Mouse (Mus musculus) left cerebral cortex, postnatal 14 days (tissue): ENCODE results near the gene Fkbp11. TPM values are rescaled to one million over a fixed set of nuclear protein-coding genes. Genes with fewer than 3 reads are reported as not detected.

Experiments
- DNase-seq, 2 experiments: peaks; one replicate each; pipeline ENCODE4 v3.0.0; 2021 to 2022; ENCODE audit warnings: low spot score in 2 of 2, mixed read lengths in 1 of 2
- intact Hi-C: fragments of 180-260 bp; cut with DNase I; formaldehyde crosslinking; loops from one replicate; pipeline ENCODE4 v1.15.1; 2025
- long read RNA-seq, 2 experiments: library from polyadenylated mRNA; stranded (forward); transcript quantifications; one replicate each; pipeline ENCODE4 v2.0.0; 2021
- total RNA-seq, 2 experiments: library from RNA; stranded (reverse); gene quantifications; 2 replicates each; pipeline ENCODE4 v1.2.3; 2021

Gene Fkbp11
- total RNA-seq = 1 to 10 TPM; 2.7 to 3.4 TPM
- long read RNA-seq, experiment 1 = 0 reads
- long read RNA-seq, experiment 2, partial matches to known transcripts = 0 of 1 reads
- long read RNA-seq, experiment 2, other reads (novel, unspliced or antisense) = 0 of 1 reads

DNA sequence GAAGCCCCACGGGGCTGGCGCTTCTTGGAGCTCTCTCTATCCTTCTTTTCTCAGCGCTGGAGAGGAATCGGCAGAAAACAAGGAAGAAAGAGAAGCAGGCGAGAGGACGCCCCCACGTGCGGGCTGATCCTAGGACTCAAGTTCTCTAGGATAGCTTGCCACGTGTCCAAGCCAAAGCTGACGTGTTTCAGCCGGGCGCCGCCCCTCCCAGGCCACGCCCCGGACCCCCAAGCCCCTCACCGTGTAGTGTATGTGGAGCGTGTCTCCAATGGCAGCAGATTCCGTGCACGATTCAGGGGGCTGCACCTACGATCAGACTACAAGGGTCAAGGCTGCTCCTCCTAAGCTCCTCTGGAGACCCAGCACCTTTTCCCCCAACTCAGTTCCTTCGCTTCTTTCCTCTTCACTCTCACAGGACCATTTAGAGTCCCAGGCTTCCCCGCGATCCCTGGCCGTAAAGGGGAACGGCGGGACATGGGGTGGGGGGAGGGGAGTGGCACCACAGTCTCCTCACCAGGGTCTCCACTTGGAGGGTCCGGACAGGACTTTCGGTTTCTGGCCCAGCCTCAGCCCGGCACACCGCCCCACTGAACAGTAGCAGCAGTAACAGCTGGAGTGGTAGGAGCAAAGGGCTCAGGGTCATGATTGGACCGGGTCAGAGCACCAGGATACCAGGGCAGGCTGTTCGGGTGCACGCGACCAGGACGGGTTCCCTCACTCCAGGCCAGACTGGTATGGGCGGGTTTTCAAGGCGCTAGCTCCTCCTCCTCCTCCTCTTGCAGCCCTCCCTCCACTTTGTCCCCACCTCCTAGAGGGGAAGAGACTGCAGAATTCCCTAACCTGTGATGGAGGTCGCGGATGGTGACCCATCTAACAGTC lies at the start of gene Fkbp11:
Gene Fkbp11 (minus strand): TSS at position 756 of the 879 bp plus-strand sequence.
- DNase-seq = peak in 1 of 2 experiments; percentile 44
- intact Hi-C loops = no loop called here

DNA sequence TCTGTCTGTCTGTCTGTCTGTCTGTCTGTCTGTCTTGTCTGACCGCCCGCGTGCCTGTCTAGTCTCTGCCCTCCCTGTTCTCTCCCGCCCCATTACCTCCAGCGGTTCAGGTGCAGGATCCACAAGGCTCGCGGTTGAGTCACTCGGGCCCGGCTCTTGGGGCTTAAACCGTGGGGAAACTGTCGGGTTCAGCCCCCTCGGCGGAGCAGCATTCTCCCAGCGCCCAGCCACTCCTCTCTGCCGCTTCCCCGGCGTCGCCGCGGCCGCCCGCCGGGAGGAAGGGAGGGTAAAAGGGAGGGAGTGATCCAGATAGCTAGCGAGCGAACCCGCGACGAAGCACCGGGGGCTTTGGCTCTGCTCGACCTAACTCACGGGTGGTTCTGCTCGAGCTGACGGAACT lies 49.8 kb upstream of the Fkbp11 start, which contains the start of gene Wnt10b:
Gene Wnt10b (minus strand): TSS at position 389 of the 400 bp plus-strand sequence.
- intact Hi-C loops = no loop called here
- DNase-seq = no peak

- no peak for DNase-seq
- intact Hi-C loops = no loop called here
Measured at GRCm38 (mm10) chr15:98777005-98777616, 49.1 kb upstream of the Fkbp11 start.

DNA sequence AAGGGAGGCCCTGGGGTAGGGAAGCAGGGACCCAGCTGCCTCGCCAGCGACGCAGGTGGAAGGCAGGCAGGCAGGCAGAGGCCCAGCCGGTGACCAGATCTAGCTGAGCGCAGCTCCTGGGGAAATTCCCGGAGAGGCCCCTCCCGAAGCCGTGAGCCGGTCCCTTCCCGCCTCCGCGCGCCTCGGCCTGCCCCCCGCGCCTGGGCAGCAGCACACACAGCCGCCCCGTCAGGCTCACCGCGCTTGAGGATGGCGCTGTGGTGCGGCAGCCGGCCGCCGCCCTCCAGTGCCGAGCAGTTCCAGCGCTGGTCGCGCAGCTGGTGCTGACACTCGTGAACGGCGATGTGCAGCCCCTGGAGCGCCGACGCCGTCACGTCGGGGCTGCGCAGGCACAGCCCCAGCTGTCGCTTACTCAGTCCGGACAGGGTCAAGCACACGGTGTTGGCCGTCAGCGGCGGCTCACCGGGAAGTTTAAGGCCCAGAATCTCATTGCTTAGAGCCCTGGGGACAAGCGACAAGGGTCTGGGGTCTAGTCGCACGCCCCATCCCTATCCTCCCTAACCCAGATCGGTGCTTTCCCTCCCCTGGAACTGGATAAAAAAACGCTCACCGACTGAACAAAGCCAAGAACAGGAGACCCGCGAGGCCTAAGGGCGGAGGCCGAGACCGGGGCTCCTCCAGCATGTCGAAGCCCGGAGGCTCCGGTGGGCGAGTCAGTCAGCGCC lies 48.4 kb upstream of the Fkbp11 start:
- intact Hi-C loops = no loop called here
- no peak for DNase-seq

- intact Hi-C loops = no loop called here
Measured at GRCm38 (mm10) chr15:98775533-98775932, 47.5 kb upstream of the Fkbp11 start.

DNA sequence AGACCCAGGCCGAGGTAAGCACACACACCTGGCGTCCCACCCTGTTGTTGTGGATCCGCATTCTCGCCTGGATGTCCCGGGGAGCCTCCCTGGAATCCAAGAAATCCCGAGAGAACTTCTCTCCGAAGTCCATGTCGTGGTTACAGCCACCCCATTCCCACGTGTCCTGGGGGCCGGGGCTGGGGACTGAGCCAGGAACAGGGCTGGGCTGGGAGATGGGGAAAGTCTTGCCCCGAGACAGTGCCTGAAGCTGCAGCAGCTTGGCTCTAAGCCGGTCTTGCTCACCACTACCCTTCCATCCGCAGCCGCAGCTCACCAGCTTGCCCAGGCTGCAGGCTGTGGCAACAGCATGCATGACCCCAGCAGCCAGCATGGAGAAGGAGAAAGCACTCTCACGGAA lies 46.1 kb upstream of the Fkbp11 start:
- intact Hi-C loops = no loop called here
- no peak for DNase-seq

More at GRCm38 (mm10) chr15:98775533-98775932, 47.5 kb upstream of the Fkbp11 start:
- no peak for DNase-seq

DNA sequence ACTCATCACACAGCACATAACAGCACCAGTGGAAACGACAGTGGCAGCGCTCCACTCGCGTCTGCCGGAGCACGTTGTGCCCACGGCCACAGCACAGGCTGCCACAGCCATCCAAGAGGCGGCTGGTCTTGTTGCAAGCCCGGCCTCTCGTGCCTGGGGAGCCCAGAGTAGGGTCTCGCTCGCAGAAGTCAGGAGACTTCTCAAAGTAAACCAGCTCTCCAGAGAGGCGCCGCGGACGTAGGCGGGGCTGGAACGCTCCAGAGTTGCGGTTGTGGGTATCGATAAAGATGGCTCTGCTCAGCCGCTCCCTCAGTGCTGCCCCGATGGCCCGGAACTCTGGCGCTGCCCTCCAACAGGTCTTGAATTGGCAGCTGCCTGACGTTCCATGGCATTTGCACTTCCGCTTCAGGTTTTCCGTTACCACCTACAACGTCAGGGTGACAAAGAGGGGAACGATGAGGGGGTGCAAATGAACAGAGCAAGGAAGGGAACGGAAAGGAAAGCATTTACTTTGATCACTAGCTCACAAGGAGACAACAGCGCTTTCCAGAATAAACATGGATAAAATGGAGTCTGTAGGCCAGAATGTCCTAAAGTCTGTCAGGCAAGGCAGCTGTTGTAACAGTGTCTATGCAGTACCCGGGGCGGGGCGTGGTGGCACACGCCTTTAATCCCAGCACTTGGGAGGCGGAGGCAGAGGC lies 44.7 kb upstream of the Fkbp11 start:
- DNase-seq = no peak
- intact Hi-C loops = no loop called here

GRCm38 (mm10) chr15:98771813-98772425 lies 43.9 kb upstream of the Fkbp11 start:
- intact Hi-C loops = no loop called here
- no peak for DNase-seq

DNA sequence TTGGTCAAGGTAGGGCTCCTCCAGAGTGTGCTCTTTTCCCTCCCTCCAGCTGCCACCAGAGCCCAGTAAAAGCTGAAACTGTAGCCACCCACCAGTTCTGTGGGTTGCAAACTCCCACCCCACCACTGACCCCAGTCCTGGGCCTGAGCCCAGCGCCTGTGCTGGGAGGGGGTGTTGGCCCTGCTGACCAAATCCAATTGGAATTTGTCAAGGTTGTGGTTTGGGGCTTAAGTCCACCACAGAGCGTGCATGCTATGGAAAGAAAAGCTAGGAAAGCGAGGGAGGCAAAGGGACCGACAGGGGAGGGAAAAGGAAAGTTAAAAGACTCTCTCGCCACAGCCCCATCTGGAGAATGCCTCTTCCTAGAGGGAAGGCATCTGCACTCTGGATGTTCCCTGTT lies 40.3 kb upstream of the Fkbp11 start:
- no peak for DNase-seq
- intact Hi-C loops = no loop called here

GRCm38 (mm10) chr15:98765929-98766328 lies 37.9 kb upstream of the Fkbp11 start:
- DNase-seq = no peak
- intact Hi-C loops = no loop called here

GRCm38 (mm10) chr15:98762670-98763529 lies 34.9 kb upstream of the Fkbp11 start, which contains the start of gene Arf3:
TSS of gene Arf3 (minus strand) at chr15:98763214.
- DNase-seq = peak; percentile 96 to 98
- intact Hi-C loops = no loop called here

GRCm38 (mm10) chr15:98762201-98762621 lies 34.2 kb upstream of the Fkbp11 start:
- intact Hi-C loops = no loop called here
- DNase-seq = peak; percentile 70 to 74

DNA sequence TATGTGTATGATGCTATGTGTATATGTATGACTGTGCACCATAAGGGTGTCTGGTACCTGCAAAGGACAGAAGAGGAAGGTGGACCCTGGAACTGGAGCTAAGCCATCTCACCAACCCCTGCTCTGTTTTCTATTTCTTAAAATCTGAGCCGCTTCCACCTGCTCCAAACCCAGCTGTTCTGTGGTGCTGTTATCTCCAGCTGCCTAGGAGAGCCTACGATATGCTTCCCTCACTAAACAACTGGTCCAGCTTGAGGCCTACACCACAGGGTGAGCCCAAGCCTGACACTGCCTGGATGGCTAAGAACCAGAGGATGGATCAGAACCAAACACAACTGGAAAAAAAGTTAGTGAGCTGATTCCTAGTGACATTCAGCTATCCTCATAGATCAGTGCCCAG lies 26.1 kb upstream of the Fkbp11 start:
- intact Hi-C loops = no loop called here
- no peak for DNase-seq

DNA sequence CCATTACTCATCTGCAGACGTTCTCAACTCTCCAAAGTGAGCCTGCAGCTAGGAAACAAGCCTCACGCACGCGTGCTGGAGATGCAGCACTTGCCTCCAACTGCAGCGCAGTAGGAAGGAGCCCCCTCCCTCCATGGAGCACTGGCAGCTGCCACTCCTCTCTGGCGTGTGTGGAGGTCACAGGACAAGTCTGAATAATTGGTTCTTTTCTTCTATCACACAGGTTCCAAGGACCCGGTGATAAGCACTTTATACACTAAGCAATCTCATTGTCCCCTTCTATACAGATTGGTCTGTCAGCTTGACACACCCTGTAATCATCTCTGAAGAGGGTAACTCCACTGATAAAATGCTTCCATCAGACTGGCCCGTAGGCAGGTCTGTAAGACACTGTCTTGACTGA lies 25.0 kb upstream of the Fkbp11 start:
- DNase-seq = no peak
- intact Hi-C loops = no loop called here

- DNase-seq = no peak
- intact Hi-C loops = no loop called here
Measured at GRCm38 (mm10) chr15:98749093-98749492, 21.1 kb upstream of the Fkbp11 start.

GRCm38 (mm10) chr15:98747296-98747695 lies 19.3 kb upstream of the Fkbp11 start:
- intact Hi-C loops = no loop called here

GRCm38 (mm10) chr15:98746344-98746965 lies 18.5 kb upstream of the Fkbp11 start:
- intact Hi-C loops = no loop called here

More at GRCm38 (mm10) chr15:98747296-98747695, 19.3 kb upstream of the Fkbp11 start:
- no peak for DNase-seq

More at GRCm38 (mm10) chr15:98746344-98746965, 18.5 kb upstream of the Fkbp11 start:
- DNase-seq = peak in 1 of 2 experiments; percentile 76
